Mouse (Mus musculus): ENCODE results near the gene Eno3.

DNA sequence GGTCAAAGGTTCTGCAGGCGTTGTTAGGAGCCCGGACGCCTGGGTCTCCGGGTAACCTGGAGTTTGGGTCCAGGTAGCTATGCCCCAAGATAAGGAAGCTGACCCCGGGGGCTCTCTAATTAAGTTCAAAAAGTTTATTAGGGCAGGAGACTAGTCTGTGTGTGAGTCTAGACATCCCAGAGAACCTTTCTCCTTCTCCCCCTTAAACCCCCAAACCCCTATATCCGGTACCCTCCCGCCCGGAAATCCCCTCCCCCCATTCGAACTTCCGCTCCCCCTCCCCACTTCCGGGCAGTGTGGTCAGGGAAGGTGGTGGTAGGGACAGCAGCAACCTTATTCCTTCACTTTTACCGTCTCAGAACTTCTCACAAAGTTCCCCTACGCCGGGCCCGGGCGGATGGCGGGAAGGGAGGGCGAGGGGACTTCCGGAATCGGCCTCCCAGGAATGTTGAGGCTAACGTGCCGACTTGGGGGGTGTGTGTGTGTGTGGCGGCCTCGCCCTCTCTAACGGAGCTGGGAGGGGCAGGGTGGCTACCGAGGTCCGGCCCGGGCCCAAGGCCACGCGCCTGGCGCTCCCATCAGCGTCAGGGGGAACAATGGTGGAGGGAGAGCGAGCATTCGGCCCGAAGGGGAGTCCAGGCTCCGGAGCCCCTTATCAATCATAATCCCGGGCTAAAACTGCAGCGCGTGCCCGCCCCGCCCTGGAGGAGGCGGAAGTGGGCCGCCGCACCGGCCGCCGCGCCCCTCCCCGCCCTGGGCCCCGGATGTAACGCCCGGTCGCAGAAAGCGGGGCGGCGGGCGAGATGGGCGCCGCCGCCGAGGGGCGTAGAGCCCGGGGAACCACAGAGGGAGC, 3.4 kb upstream of the Eno3 start:
- TF ChIP-seq CTCF (conservative IDR thresholded peaks at IDR 0.05; ENCODE audit: low read length) (no peak), NANOG (IDR thresholded peaks at IDR 0.05; ENCODE audit: borderline replicate concordance, low read length) (no peak)

All from E14TG2a.4 (cell line).